Mouse (Mus musculus): ENCODE measurements at regions not wholly inside any gene's neighbourhood (a gene's known extent, or its start where the extent isn't known, plus 50 kb on each side); places are given as distances from the start of the nearest gene placed in this dataset.

DNA sequence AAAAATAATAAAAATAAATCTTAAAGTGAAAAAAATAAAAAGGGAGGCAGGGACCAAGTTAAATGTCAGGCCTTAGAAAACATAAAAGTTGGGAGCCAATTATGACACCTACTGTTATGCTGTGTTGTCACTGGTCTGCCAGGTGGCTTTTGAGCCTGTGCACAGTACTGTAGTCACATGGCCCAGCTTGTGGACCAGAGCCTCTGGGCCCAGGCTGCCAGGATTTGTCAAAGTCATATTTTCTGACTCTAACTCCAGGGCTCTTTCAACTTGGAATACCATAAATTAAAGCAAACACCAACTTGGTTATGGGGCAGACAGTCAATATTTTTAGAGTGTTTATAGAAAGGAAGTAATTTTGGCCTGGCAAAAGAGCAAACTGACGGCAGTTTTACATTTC lies 137.0 kb upstream of the Ddhd1 start:
- TF ChIP-seq CTCF (IDR thresholded peaks at IDR 0.05; ENCODE audit: low read depth, low read length) (no peak), GATA1 (IDR thresholded peaks at IDR 0.05; ENCODE audit: borderline replicate concordance, low read length) (no peak), POLR2AphosphoS5 (IDR thresholded peaks at IDR 0.05; ENCODE audit: insufficient replicate concordance, low read depth, low read length) (no peak), GATA2 (IDR thresholded peaks at IDR 0.05; ENCODE audit: borderline replicate concordance, low read depth, low read length) (no peak)

Measured in G1E (cell line).